Mouse (Mus musculus) urinary bladder, postnatal 10 days (tissue): ENCODE results near the gene Ghsr.

Experiments used
- DNase-seq: peaks from one replicate; pipeline ENCODE4 v3.0.0; 2022; ENCODE audit warnings: low spot score

Gene Ghsr

GRCm38 (mm10) chr3:27411286-27411685, 40.1 kb downstream of the Ghsr start:
- DNase-seq = no peak

DNA sequence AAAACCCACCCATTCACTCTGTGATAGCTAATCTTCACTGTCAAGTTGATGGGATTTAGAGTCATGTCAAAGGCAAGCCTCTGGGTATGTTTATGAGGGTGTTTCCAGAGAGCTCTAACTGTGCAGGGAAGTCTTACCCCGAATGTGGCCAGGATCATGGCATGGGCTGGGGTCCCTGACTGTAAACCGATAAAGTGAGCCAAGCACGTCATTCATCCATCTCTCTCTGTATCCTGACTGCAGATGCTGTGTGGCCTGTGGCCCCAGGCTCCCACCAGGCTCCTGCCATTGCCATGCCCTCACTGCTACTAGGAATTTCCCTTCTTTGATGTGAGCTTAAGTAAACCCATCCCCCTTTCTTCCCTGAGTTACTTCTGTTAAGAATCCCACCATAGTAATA, 42.4 kb downstream of the Ghsr start:
- DNase-seq = no peak

DNA sequence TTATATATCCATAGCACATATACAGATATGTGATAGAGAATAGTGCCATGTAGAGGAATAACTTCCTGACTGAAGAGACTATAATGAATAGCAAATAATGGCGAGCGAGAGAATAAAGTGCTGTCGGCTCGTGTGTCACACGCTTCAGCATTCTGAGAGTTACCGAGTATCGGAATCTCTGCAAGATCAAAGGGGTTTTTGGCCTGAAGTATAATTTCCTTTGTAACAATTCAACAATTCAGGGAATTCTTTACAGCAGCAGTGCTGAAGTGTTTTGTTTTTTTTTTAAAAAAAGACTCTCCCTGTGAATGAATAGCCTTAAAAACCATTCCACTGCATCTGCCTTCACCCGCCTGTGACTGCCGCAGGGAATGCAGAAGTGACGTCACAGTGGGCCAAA, 45.6 kb downstream of the Ghsr start:
- DNase-seq = no peak

- no peak for DNase-seq
These were observed 47.5 kb downstream of the Ghsr start for GRCm38 (mm10) chr3:27418602-27419001.

DNA sequence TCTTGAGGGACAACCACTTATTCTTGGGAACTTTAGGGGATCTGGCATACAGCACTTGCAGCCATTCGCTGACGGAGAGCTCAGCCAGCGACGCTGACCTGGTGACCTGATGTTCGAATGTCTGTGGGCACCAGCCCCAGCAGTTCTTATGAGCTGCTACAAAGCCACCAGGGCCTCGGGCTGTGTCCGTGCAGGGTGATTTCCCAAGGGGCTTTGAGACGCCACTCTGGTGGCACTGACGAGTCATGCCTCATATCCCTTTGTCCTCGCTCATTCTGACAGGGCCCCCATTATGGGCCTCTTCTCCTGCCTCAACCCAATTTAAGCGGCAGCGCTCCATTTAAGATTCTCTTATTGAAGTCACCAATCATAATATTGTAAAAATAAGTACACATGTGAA, 50.8 kb downstream of the Ghsr start:
- no peak for DNase-seq

- no peak for DNase-seq
These were observed 51.4 kb downstream of the Ghsr start for GRCm38 (mm10) chr3:27422521-27422920.

GRCm38 (mm10) chr3:27424049-27424667, 53.0 kb downstream of the Ghsr start:
- DNase-seq = no peak

GRCm38 (mm10) chr3:27427406-27427805, 56.3 kb downstream of the Ghsr start:
- no peak for DNase-seq
